Mouse (Mus musculus) hindbrain, embryonic 10.5 days (tissue): ENCODE results near the gene Spatc1l. TPM values are rescaled to one million over a fixed set of nuclear protein-coding genes. Genes with fewer than 3 reads are reported as not detected.

Experiments used
- DNase-seq: peaks from one replicate; pipeline ENCODE4 v3.0.0-alpha.2; 2017; ENCODE audit warnings: low spot score
- H3K27ac ChIP-seq: fragments of 300-500 bp; sonication (generic); 2 replicates; pipeline ENCODE4 v1.5.1; 2016; ENCODE audit warnings: mild to moderate bottlenecking, moderate library complexity
- H3K27me3 ChIP-seq: fragments of 300-500 bp; sonication (generic); 2 replicates; pipeline ENCODE4 v1.6.1; 2016; ENCODE audit warnings: mild to moderate bottlenecking; ENCODE audit not compliant: poor library complexity, insufficient read depth, severe bottlenecking
- H3K36me3 ChIP-seq: fragments of 300-500 bp; sonication (generic); 2 replicates; pipeline ENCODE4 v1.6.1; 2016; ENCODE audit warnings: mild to moderate bottlenecking, moderate library complexity
- H3K4me1 ChIP-seq: fragments of 300-500 bp; sonication (generic); replicated peaks from 2 replicates; pipeline ENCODE4 v1.6.1; 2016; ENCODE audit warnings: mild to moderate bottlenecking
- H3K4me3 ChIP-seq: fragments of 300-500 bp; sonication (generic); 2 replicates; pipeline ENCODE4 v1.5.1; 2016; ENCODE audit warnings: mild to moderate bottlenecking, moderate library complexity
- H3K9me3 ChIP-seq: fragments of 300-500 bp; sonication (generic); 2 replicates; pipeline ENCODE4 v1.6.1; 2016; ENCODE audit warnings: mild to moderate bottlenecking, moderate library complexity
- WGBS: fragments of 180-500 bp; shearing (Covaris S2); methylation state at CpG from one replicate; pipeline ENCODE4 v1.1.7; 2016; 5-methylcytosine and 5-hydroxymethylcytosine counted together
- polyA plus RNA-seq: library from polyadenylated mRNA; unstranded; fragments of >200 nt; fragmentation: Nextera tagmentation; extraction: Ambion mirVana; gene quantifications from 2 replicates; pipeline ENCODE4 v1.2.1, GENCODE M21; 2016

Gene Spatc1l
- polyA plus RNA-seq, 1 experiment from 2014 or later: not detected

- H3K27ac ChIP-seq: no peak overlapping the region
- H3K4me1 ChIP-seq: no peaks in the 10 kb centered on the region
- no peak overlapping the region for H3K4me3 ChIP-seq
- H3K27me3 ChIP-seq: no peaks in the 10 kb centered on the region
- no peaks in the 10 kb centered on the region for H3K9me3 ChIP-seq
- no peak for DNase-seq
- WGBS: 94% methylated on average over 3 of the region's 3 CpGs
- H3K36me3 ChIP-seq: peaks cover 94% of the 10 kb centered on the region
Observed at GRCm38 (mm10) chr10:76551556-76551955, 10.5 kb upstream of the Spatc1l start.

GRCm38 (mm10) chr10:76554061-76554460 lies 8.0 kb upstream of the Spatc1l start:
- no peak overlapping the region for H3K27ac ChIP-seq
- 90% methylated on average over 5 of the region's 5 CpGs for WGBS
- no peaks in the 10 kb centered on the region for H3K27me3 ChIP-seq
- no peaks in the 10 kb centered on the region for H3K4me1 ChIP-seq
- no peak for DNase-seq
- H3K36me3 ChIP-seq: peaks cover 70% of the 10 kb centered on the region
- no peaks in the 10 kb centered on the region for H3K9me3 ChIP-seq
- no peak overlapping the region for H3K4me3 ChIP-seq

GRCm38 (mm10) chr10:76569996-76570685 lies 8.1 kb downstream of the Spatc1l start:
- Histone ChIP-seq H3K27me3 (no peaks in the 10 kb centered on the region), H3K36me3 (no peaks in the 10 kb centered on the region), H3K9me3 (0 out of 2 replicates have a peak, but pooled peaks cover 5% of the 10 kb centered on the region), H3K4me1 (no peaks in the 10 kb centered on the region), H3K4me3 (no peak overlapping the region), H3K27ac (no peak overlapping the region)
- no peak for DNase-seq
- WGBS: 92% methylated on average over 22 of the region's 22 CpGs

- H3K4me1 ChIP-seq: no peaks in the 10 kb centered on the region
- H3K36me3 ChIP-seq: no peaks in the 10 kb centered on the region
- no peak overlapping the region for H3K27ac ChIP-seq
- DNase-seq: no peak
- whole genome bisulfite sequencing: 72% methylated on average over 2 of the region's 2 CpGs
- H3K9me3 ChIP-seq: 0 out of 2 replicates have a peak, but pooled peaks cover 5% of the 10 kb centered on the region
- H3K4me3 ChIP-seq: no peak overlapping the region
- no peaks in the 10 kb centered on the region for H3K27me3 ChIP-seq
Observed at GRCm38 (mm10) chr10:76571070-76571469, 9.0 kb downstream of the Spatc1l start.

- H3K27ac ChIP-seq: no peak overlapping the region
- no peak for DNase-seq
- 0 out of 2 replicates have a peak, but pooled peaks cover 6% of the 10 kb centered on the region for H3K4me1 ChIP-seq
- no peaks in the 10 kb centered on the region for H3K36me3 ChIP-seq
- H3K9me3 ChIP-seq: 0 out of 2 replicates have a peak, but pooled peaks cover 5% of the 10 kb centered on the region
- H3K4me3 ChIP-seq: no peak overlapping the region
- 71% methylated on average over 3 of the region's 3 CpGs for WGBS
- H3K27me3 ChIP-seq: no peaks in the 10 kb centered on the region
Observed at GRCm38 (mm10) chr10:76572151-76572550, 10.1 kb downstream of the Spatc1l start.

GRCm38 (mm10) chr10:76575374-76575773 lies 13.3 kb downstream of the Spatc1l start, which contains the start of gene Ftcd:
Gene Ftcd, plus strand, starts transcription at chr10:76575648.
- WGBS: 83% methylated on average over 3 of the region's 3 CpGs

GRCm38 (mm10) chr10:76576920-76577319 lies 14.8 kb downstream of the Spatc1l start:
- no peaks in the 10 kb centered on the region for H3K9me3 ChIP-seq
- no peaks in the 10 kb centered on the region for H3K27me3 ChIP-seq
- H3K4me1 ChIP-seq: 0 out of 2 replicates have a peak, but pooled peaks cover 6% of the 10 kb centered on the region
- WGBS: 81% methylated on average over 7 of the region's 7 CpGs
- no peaks in the 10 kb centered on the region for H3K36me3 ChIP-seq
- no peak for DNase-seq
- H3K27ac ChIP-seq: no peak overlapping the region
- no peak overlapping the region for H3K4me3 ChIP-seq

More at GRCm38 (mm10) chr10:76575374-76575773, 13.3 kb downstream of the Spatc1l start, which contains the start of gene Ftcd:
- Histone ChIP-seq H3K9me3 (0 out of 2 replicates have a peak, but pooled peaks cover 5% of the 10 kb centered on the region), H3K4me3 (no peak within 1 kb of the TSS), H3K27me3 (no peaks in the 10 kb centered on the region), H3K4me1 (0 out of 2 replicates have a peak, but pooled peaks cover 6% of the 10 kb centered on the region), H3K27ac (no peak within 1 kb of the TSS; the same call in 1 of the 2 replicates), H3K36me3 (no peaks in the 10 kb centered on the region)
- no peak for DNase-seq

GRCm38 (mm10) chr10:76584138-76584537 lies 22.1 kb downstream of the Spatc1l start:
- Histone ChIP-seq H3K27me3 (peaks cover 16% of the 10 kb centered on the region), H3K4me1 (peaks cover 9% of the 10 kb centered on the region; the same call in 1 of the 2 replicates), H3K9me3 (no peaks in the 10 kb centered on the region), H3K4me3 (peak overlapping the region; percentile 32), H3K27ac (no peak overlapping the region), H3K36me3 (no peaks in the 10 kb centered on the region)
- WGBS: 13% methylated on average over 10 of the region's 10 CpGs
- DNase-seq: no peak

GRCm38 (mm10) chr10:76586190-76586589 lies 24.1 kb downstream of the Spatc1l start:
- H3K9me3 ChIP-seq: no peaks in the 10 kb centered on the region
- peaks cover 9% of the 10 kb centered on the region; the same call in 1 of the 2 replicates for H3K4me1 ChIP-seq
- DNase-seq: no peak
- WGBS: 43% methylated on average over 1 of the region's 1 CpGs
- H3K4me3 ChIP-seq: no peak overlapping the region
- no peaks in the 10 kb centered on the region for H3K36me3 ChIP-seq
- H3K27me3 ChIP-seq: peaks cover 16% of the 10 kb centered on the region
- no peak overlapping the region for H3K27ac ChIP-seq

GRCm38 (mm10) chr10:76590197-76590596 lies 28.1 kb downstream of the Spatc1l start:
- DNase-seq: no peak
- 88% methylated on average over 11 of the region's 11 CpGs for WGBS
- Histone ChIP-seq H3K27me3 (no peaks in the 10 kb centered on the region), H3K36me3 (no peaks in the 10 kb centered on the region), H3K27ac (no peak overlapping the region), H3K4me3 (no peak overlapping the region), H3K4me1 (no peaks in the 10 kb centered on the region), H3K9me3 (no peaks in the 10 kb centered on the region)

- 92% methylated on average over 31 of the region's 31 CpGs for WGBS
- DNase-seq: no peak
- H3K27ac ChIP-seq: no peak overlapping the region
Observed at GRCm38 (mm10) chr10:76596338-76596737, 34.3 kb downstream of the Spatc1l start.

GRCm38 (mm10) chr10:76602690-76603089 lies 40.6 kb downstream of the Spatc1l start:
- Histone ChIP-seq H3K27me3 (no peaks in the 10 kb centered on the region), H3K4me3 (no peak overlapping the region)
- no peak for DNase-seq

More at GRCm38 (mm10) chr10:76596338-76596737, 34.3 kb downstream of the Spatc1l start:
- H3K27me3 ChIP-seq: no peaks in the 10 kb centered on the region
- no peak overlapping the region for H3K4me3 ChIP-seq
- H3K9me3 ChIP-seq: no peaks in the 10 kb centered on the region
- H3K36me3 ChIP-seq: no peaks in the 10 kb centered on the region
- H3K4me1 ChIP-seq: no peaks in the 10 kb centered on the region

GRCm38 (mm10) chr10:76612473-76612872 lies 50.4 kb downstream of the Spatc1l start:
- 90% methylated on average over 7 of the region's 7 CpGs for WGBS
- Histone ChIP-seq H3K27me3 (no peaks in the 10 kb centered on the region), H3K27ac (no peak overlapping the region), H3K4me3 (no peak overlapping the region), H3K36me3 (peaks cover 15% of the 10 kb centered on the region; the same call in 1 of the 2 replicates), H3K4me1 (no peaks in the 10 kb centered on the region), H3K9me3 (no peaks in the 10 kb centered on the region)
- no peak for DNase-seq

More at GRCm38 (mm10) chr10:76602690-76603089, 40.6 kb downstream of the Spatc1l start:
- Histone ChIP-seq H3K27ac (no peak overlapping the region), H3K9me3 (no peaks in the 10 kb centered on the region), H3K4me1 (no peaks in the 10 kb centered on the region), H3K36me3 (0 out of 2 replicates have a peak, but pooled peaks cover 3% of the 10 kb centered on the region)
- 84% methylated on average over 3 of the region's 3 CpGs for WGBS
